Mouse (Mus musculus) liver, embryonic 14.5 days (tissue): ENCODE measurements around the gene Mrps12. TPM values are rescaled to one million over a fixed set of nuclear protein-coding genes. Genes with fewer than 3 reads are reported as not detected.

ENCODE experiments used
- ATAC-seq: fragments of 200-750 bp; cut with Nextera tagmentation; 2 replicates; pipeline ENCODE4 v1.8.0; 2017; ENCODE audit warnings: moderate number of reproducible peaks, mild to moderate bottlenecking, moderate library complexity; ENCODE audit not compliant: insufficient read depth
- DNase-seq, 3 experiments: peaks; one replicate each; pipeline ENCODE4 v3.0.0-alpha.2; 2012 to 2013; ENCODE audit warnings: low read depth in 3 of 3, low spot score in 3 of 3
- H3K27ac ChIP-seq: fragments of 300-500 bp; sonication (generic); 2 replicates; pipeline ENCODE4 v1.5.1; 2014; ENCODE audit warnings: moderate library complexity, mild to moderate bottlenecking, control low read depth, inconsistent platforms
- H3K27me3 ChIP-seq: fragments of 300-500 bp; sonication (generic); 2 replicates; pipeline ENCODE4 v1.6.1; 2014; ENCODE audit warnings: mild to moderate bottlenecking, low read length, moderate library complexity; ENCODE audit not compliant: control insufficient read depth, insufficient read depth
- H3K36me3 ChIP-seq: fragments of 300-500 bp; sonication (generic); replicated peaks from 2 replicates; pipeline ENCODE4 v1.6.1; 2014; ENCODE audit warnings: low read depth; ENCODE audit not compliant: control insufficient read depth, insufficient read depth
- H3K4me1 ChIP-seq, 2 experiments: fragments of 200-500 bp in 1 of 2; fragments of 300-500 bp in 1 of 2; sonication (generic) in 1 of 2; replicated peaks; 2 replicates each; pipeline ENCODE4 v1.6.1; 2012 to 2014; ENCODE audit warnings: antibody characterized with exemption in 1 of 2, inconsistent platforms in 1 of 2, low read length in 1 of 2; ENCODE audit not compliant: control insufficient read depth in 2 of 2, insufficient read depth in 2 of 2
- H3K4me2 ChIP-seq: fragments of 300-500 bp; sonication (generic); 2 replicates; pipeline ENCODE4 v1.6.1; 2014; ENCODE audit warnings: low read depth, mild to moderate bottlenecking, control low read depth, moderate library complexity
- H3K4me3 ChIP-seq, 2 experiments: fragments of 200-500 bp in 1 of 2; fragments of 300-500 bp in 1 of 2; sonication (generic) in 1 of 2; 2 replicates each; pipeline ENCODE4 v1.5.1; 2012 to 2014; ENCODE audit warnings: low read depth in 2 of 2, low read length in 2 of 2, mild to moderate bottlenecking in 2 of 2, control low read depth in 1 of 2, inconsistent platforms in 1 of 2, moderate library complexity in 1 of 2; ENCODE audit not compliant: insufficient read depth in 1 of 2
- H3K9ac ChIP-seq: fragments of 300-500 bp; sonication (generic); replicated peaks from 2 replicates; pipeline ENCODE4 v1.6.1; 2014; ENCODE audit warnings: mild to moderate bottlenecking, control low read depth, moderate library complexity
- H3K9me3 ChIP-seq: fragments of 300-500 bp; sonication (generic); 2 replicates; pipeline ENCODE4 v1.6.1; 2016; ENCODE audit warnings: low read length, mixed read lengths; ENCODE audit not compliant: control insufficient read depth
- CTCF ChIP-seq: IDR thresholded peaks from 2 replicates; pipeline ENCODE4 v1.5.1; 2016; ENCODE audit warnings: antibody characterized with exemption, low read depth, control low read depth
- EP300 ChIP-seq: IDR thresholded peaks from 2 replicates; pipeline ENCODE4 v1.6.1; 2016; ENCODE audit warnings: antibody characterized with exemption, low read depth
- WGBS: fragments of 180-500 bp; shearing (Covaris S2); extraction: QIAGEN DNeasy Blood & Tissue Kit; methylation state at CpG from one replicate; pipeline ENCODE4 v1.1.7; 2014; ENCODE audit not compliant: insufficient replicate concordance; 5-methylcytosine and 5-hydroxymethylcytosine counted together
- polyA plus RNA-seq, 2 experiments: library from polyadenylated mRNA; depleted of rRNA in 1 of 2; stranded (reverse) in 1 of 2; unstranded in 1 of 2; fragments of >200 nt; fragmentation: Nextera tagmentation in 1 of 2; extraction: Ambion mirVana in 1 of 2; gene quantifications; 2 replicates each; pipeline versions ENCODE4 v1.2.1 to v1.2.3; 2012 to 2014

The Mrps12 gene
- polyA plus RNA-seq, 2 experiments = 46.2 to 82.5 TPM

DNA sequence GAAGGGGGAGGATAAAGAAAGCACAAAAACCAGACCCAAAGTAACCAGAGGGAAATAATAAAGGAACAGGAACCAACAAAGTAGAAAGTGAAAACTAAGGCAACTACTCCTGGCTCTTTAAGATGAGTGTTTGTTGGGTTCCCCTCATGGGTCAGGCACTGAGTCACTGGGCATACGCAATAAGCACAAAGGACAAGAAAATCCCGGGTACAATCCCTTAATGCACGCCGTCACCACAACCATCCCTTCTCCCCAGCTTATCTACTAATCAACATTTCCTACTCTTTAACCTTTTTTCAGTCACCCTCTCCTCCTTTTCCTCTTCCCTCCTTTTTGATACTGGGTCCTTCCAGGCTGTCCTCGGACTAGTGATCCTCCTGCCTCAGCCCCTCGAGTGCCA lies 23.6 kb upstream of the Mrps12 start:
- Histone ChIP-seq H3K27ac (no peak overlapping the region), H3K9ac (peak overlapping the region; percentile 5; the same call in 1 of the 2 replicates)
- ATAC-seq = no peak

DNA sequence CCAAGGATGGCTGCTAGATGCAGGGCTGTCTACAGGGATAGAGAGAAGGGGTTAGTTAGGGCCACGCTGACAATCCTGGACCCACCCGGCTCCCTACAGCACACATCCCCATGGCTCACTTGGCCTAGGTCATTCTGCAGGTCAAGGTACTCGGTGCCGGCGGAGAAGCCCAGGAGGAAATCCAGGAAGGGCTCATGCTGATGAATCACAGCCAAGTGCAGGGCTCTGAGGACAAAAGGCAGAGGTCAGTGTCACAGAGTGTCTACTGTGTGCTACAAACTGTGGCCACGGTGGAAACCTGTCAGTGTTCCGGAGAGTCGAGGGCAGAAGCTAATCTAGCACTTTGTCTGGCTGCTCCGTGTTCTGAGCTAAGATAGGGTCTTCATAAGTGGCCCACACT lies 20.3 kb upstream of the Mrps12 start:
- H3K4me1 ChIP-seq = peaks cover 9 to 14% of the 10 kb centered on the region in 2 experiments
- no peak overlapping the region for H3K27ac ChIP-seq
- ATAC-seq (no peak), DNase-seq (no peak)
- H3K4me3 ChIP-seq = no peak overlapping the region
- no peak overlapping the region for H3K4me2 ChIP-seq
- TF ChIP-seq EP300 (no peak), CTCF (no peak)
- no peaks in the 10 kb centered on the region for H3K27me3 ChIP-seq
- WGBS = 80% methylated on average over 9 of the region's 9 CpGs
- no peaks in the 10 kb centered on the region for H3K9me3 ChIP-seq
- H3K9ac ChIP-seq = no peak overlapping the region
- H3K36me3 ChIP-seq = no peaks in the 10 kb centered on the region

More for the DNA sequence above, 23.6 kb upstream of the Mrps12 start:
- TF ChIP-seq EP300 (no peak), CTCF (no peak)
- Histone ChIP-seq H3K4me1 (peaks cover 21 to 29% of the 10 kb centered on the region in 2 experiments), H3K4me2 (peak overlapping the region; percentile 92), H3K4me3 (peak overlapping the region; percentile 83 to 87), H3K27me3 (no peaks in the 10 kb centered on the region), H3K36me3 (no peaks in the 10 kb centered on the region), H3K9me3 (no peaks in the 10 kb centered on the region)
- DNase-seq = no peak
- 64% methylated on average over 6 of the region's 6 CpGs for WGBS

DNA sequence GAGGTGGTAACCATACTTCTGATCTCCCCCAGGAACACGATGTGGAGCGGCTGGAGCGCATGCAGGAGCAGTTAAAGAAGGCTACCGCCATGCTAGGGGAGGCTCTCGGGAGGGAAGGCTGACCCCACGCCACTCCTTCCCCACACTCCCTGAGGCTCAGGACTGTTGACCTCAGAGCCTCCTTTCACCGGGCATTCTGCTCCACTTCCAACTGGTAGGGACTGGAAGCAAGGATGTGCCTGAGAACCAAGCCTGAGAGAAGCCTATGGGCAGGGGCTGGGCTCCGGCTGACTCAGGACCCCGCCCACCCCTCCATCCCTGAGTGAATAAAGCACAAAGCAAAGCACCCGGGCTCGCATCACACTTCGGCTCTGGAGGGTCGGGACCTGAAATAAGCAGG lies 17.0 kb upstream of the Mrps12 start:
- no peaks in the 10 kb centered on the region for H3K36me3 ChIP-seq
- WGBS = 79% methylated on average over 13 of the region's 13 CpGs
- DNase-seq (no peak), ATAC-seq (no peak)
- no peak overlapping the region for H3K27ac ChIP-seq
- H3K4me1 ChIP-seq = no peaks in the 10 kb centered on the region
- H3K9ac ChIP-seq = no peak overlapping the region
- no peak overlapping the region for H3K4me3 ChIP-seq
- no peak overlapping the region for H3K4me2 ChIP-seq
- no peaks in the 10 kb centered on the region for H3K9me3 ChIP-seq
- peaks cover 4% of the 10 kb centered on the region for H3K27me3 ChIP-seq
- TF ChIP-seq CTCF (no peak), EP300 (no peak)

DNA sequence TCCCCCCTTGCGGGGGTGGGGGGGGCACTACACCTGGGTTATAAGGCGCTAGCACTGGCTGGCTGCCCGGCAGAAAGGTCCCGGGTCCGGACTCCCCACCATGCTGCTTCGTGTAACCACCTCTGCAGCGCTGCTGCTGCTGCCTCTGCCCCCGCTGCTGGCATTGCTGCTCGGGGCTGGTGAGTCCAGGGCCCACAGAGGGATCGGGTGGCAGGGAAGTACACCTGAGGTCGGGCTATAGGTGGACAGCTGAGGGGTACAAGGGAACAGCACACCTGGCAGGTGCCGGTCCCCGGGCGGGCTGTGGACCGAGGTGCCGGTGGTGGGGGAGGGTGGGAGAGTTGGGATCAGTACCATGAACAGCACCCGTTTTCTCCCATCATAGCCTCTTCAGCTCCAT lies 14.5 kb upstream of the Mrps12 start, which contains the start of gene Ccer2:
Gene Ccer2 (plus strand): TSS at position 96 of the 400 bp plus-strand sequence.
- DNase-seq = no peak
- Histone ChIP-seq H3K27ac (no peak within 1 kb of the TSS), H3K4me1 (no peaks in the 10 kb centered on the region), H3K4me3 (no peak within 1 kb of the TSS), H3K36me3 (no peaks in the 10 kb centered on the region), H3K9me3 (no peaks in the 10 kb centered on the region), H3K4me2 (no peak within 1 kb of the TSS), H3K27me3 (peaks cover 4% of the 10 kb centered on the region), H3K9ac (no peak within 1 kb of the TSS)
- 6% methylated on average over 17 of the region's 17 CpGs for WGBS
- ATAC-seq = no peak
- no peak for TF ChIP-seq EP300
- no peak for TF ChIP-seq CTCF

DNA sequence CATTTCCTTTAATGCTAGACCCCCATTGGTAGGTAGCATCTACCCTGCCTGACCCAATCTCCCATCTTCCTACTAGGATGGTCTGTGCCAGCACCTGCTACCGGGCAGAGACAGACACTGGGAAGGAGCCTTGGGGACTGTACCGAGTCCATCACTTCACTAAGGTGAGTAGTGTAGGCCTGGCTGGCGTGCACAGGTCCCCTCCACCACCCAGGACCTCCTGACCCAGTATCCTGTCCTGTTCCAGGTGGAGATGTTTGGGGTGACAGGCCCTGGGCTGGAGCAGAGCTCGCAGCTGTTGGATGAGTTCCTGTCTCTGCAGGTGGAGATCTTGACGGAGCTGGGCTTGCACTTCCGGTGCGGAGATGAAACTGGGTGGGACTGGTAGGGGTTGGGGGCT lies 8.3 kb upstream of the Mrps12 start:
- H3K36me3 ChIP-seq = no peaks in the 10 kb centered on the region; the same call in 1 of the 2 replicates
- no peak for TF ChIP-seq EP300
- no peak for TF ChIP-seq CTCF
- WGBS = 80% methylated on average over 7 of the region's 7 CpGs
- no peaks in the 10 kb centered on the region for H3K27me3 ChIP-seq
- H3K9ac ChIP-seq = no peak overlapping the region
- DNase-seq (no peak), ATAC-seq (no peak)
- H3K27ac ChIP-seq = no peak overlapping the region
- no peak overlapping the region for H3K4me2 ChIP-seq
- no peak overlapping the region for H3K4me3 ChIP-seq
- H3K9me3 ChIP-seq = no peaks in the 10 kb centered on the region
- no peaks in the 10 kb centered on the region for H3K4me1 ChIP-seq
